Mouse (Mus musculus) liver, embryonic 15.5 days (tissue): ENCODE results near the gene Akap12. TPM values are rescaled to one million over a fixed set of nuclear protein-coding genes. Genes with fewer than 3 reads are reported as not detected.

Experiments
- ATAC-seq: fragments of 200-750 bp; cut with Nextera tagmentation; 2 replicates; pipeline ENCODE4 v1.8.0; 2017; ENCODE audit warnings: moderate number of reproducible peaks, mild to moderate bottlenecking, moderate library complexity; ENCODE audit not compliant: insufficient read depth
- H3K27ac ChIP-seq: fragments of 300-500 bp; sonication (generic); replicated peaks from 2 replicates; pipeline ENCODE4 v1.5.1; 2015; ENCODE audit warnings: mild to moderate bottlenecking, inconsistent platforms
- H3K27me3 ChIP-seq: fragments of 300-500 bp; sonication (generic); 2 replicates; pipeline ENCODE4 v1.6.1; 2015; ENCODE audit warnings: mild to moderate bottlenecking, inconsistent platforms
- H3K36me3 ChIP-seq: fragments of 300-500 bp; sonication (generic); replicated peaks from 2 replicates; pipeline ENCODE4 v1.6.1; 2015; ENCODE audit warnings: moderate library complexity, mild to moderate bottlenecking, inconsistent platforms
- H3K4me1 ChIP-seq: fragments of 300-500 bp; sonication (generic); replicated peaks from 2 replicates; pipeline ENCODE4 v1.6.1; 2015; ENCODE audit warnings: inconsistent platforms
- H3K4me2 ChIP-seq: fragments of 300-500 bp; sonication (generic); 2 replicates; pipeline ENCODE4 v1.6.1; 2015; ENCODE audit warnings: moderate library complexity, mild to moderate bottlenecking, inconsistent platforms
- H3K4me3 ChIP-seq: fragments of 300-500 bp; sonication (generic); replicated peaks from 2 replicates; pipeline ENCODE4 v1.5.1; 2015; ENCODE audit warnings: mild to moderate bottlenecking, inconsistent platforms
- H3K9ac ChIP-seq: fragments of 300-500 bp; sonication (generic); 2 replicates; pipeline ENCODE4 v1.6.1; 2015; ENCODE audit warnings: moderate library complexity, mild to moderate bottlenecking, inconsistent platforms
- H3K9me3 ChIP-seq: fragments of 300-500 bp; sonication (generic); replicated peaks from 2 replicates; pipeline ENCODE4 v1.6.1; 2016; ENCODE audit warnings: inconsistent platforms
- WGBS: fragments of 180-500 bp; shearing (Covaris S2); methylation state at CpG from one replicate; pipeline ENCODE4 v1.1.7; 2015; ENCODE audit warnings: mixed read lengths; ENCODE audit not compliant: insufficient replicate concordance; 5-methylcytosine and 5-hydroxymethylcytosine counted together
- polyA plus RNA-seq: library from polyadenylated mRNA; unstranded; fragments of >200 nt; fragmentation: Nextera tagmentation; extraction: Ambion mirVana; gene quantifications from 2 replicates; pipeline ENCODE4 v1.2.1, GENCODE M21; 2015

Akap12 gene
- polyA plus RNA-seq, 1 experiment from 2014 or later = 3.9 TPM

GRCm38 (mm10) chr10:4254459-4254858 lies 11.7 kb upstream of the Akap12 start:
- Histone ChIP-seq H3K9ac (no peak overlapping the region), H3K9me3 (no peaks in the 10 kb centered on the region), H3K4me2 (no peak overlapping the region), H3K36me3 (no peaks in the 10 kb centered on the region), H3K4me1 (peaks cover 7% of the 10 kb centered on the region; the same call in 1 of the 2 replicates), H3K27ac (no peak overlapping the region), H3K4me3 (no peak overlapping the region), H3K27me3 (no peaks in the 10 kb centered on the region)
- no peak for ATAC-seq
- WGBS = 49% methylated on average over 5 of the region's 5 CpGs

DNA sequence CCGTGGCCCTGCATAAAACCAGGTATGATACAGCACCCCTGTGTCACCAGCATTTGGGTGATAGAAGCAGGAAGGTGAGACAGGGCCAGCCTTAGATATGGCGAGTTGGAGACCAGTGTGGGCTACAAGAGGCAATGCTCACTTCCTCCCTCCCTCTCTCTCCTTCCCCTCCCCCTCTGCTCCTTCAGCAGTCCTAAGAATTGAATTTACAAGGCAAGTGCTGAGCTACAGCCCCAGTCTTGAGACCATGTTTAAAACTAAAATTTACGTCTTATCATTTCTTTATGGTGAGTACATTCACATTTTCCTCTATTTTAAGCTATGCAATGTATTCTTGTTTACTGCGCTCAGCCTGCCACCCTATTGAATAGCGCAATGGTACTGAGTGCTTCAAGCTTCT lies 5.3 kb upstream of the Akap12 start:
- Histone ChIP-seq H3K4me1 (no peaks in the 10 kb centered on the region), H3K9me3 (no peaks in the 10 kb centered on the region), H3K9ac (no peak overlapping the region), H3K27ac (no peak overlapping the region), H3K27me3 (peaks cover 9% of the 10 kb centered on the region), H3K36me3 (no peaks in the 10 kb centered on the region), H3K4me3 (no peak overlapping the region), H3K4me2 (no peak overlapping the region)
- 52% methylated on average over 5 of the region's 5 CpGs for WGBS
- ATAC-seq = no peak

GRCm38 (mm10) chr10:4261359-4261952 lies 4.7 kb upstream of the Akap12 start:
- Histone ChIP-seq H3K27ac (no peak overlapping the region), H3K27me3 (peaks cover 14% of the 10 kb centered on the region), H3K9ac (no peak overlapping the region), H3K9me3 (no peaks in the 10 kb centered on the region), H3K4me3 (no peak overlapping the region), H3K36me3 (no peaks in the 10 kb centered on the region), H3K4me1 (0 out of 2 replicates have a peak, but pooled peaks cover under 1% of the 10 kb centered on the region), H3K4me2 (no peak overlapping the region)
- WGBS = 61% methylated on average over 9 of the region's 9 CpGs
- no peak for ATAC-seq

DNA sequence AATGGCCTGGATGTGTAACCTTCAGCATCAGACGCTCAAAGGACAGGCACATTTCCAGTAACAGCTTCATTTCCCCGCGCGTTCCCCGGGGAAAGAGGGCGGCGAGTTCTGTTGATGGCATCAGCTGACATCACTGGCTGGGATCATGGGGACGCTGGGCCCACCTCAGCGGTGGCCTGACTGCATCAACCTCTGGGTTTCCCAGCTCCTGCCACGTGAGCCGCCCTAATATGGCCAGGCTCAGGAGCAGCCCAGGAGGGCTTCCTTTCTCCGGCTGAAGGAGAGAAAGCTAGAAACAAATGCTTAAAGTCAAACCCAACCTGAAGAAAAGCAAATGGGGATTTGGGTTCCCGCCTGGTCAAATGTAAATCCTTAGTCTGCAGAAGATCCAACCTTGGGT lies 539 bp upstream of the Akap12 start:
- Histone ChIP-seq H3K4me3 (peak overlapping the region; percentile 48), H3K27ac (no peak overlapping the region), H3K9me3 (no peaks in the 10 kb centered on the region), H3K27me3 (peaks cover 34% of the 10 kb centered on the region), H3K9ac (no peak overlapping the region), H3K36me3 (no peaks in the 10 kb centered on the region), H3K4me1 (peaks cover 7% of the 10 kb centered on the region; the same call in 1 of the 2 replicates), H3K4me2 (peak overlapping the region; percentile 67; the same call in 1 of the 2 replicates)
- 26% methylated on average over 13 of the region's 13 CpGs for WGBS
- no peak for ATAC-seq

DNA sequence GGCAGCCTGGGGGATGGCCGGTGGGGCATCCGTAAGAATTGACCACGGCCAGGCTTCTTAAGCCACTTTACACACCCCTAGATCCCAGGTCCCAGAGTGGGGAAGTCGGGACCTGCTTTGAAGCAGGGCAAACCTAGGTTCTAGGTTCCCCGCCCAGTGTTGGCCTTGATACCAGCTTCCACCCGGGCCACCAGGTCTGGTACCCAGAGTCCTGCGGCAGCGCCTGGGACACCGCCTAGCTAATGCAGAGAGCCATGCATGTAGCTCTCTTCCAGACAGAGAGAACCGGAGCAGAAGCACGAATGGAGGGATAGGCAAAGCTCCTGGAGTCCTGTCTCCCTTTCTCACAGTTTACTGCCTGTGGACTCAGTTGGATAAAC lies 741 bp downstream of the Akap12 start:
- no peak for ATAC-seq
- peaks cover 7% of the 10 kb centered on the region; the same call in 1 of the 2 replicates for H3K4me1 ChIP-seq
- H3K4me2 ChIP-seq = peak overlapping the region; percentile 67
- H3K9ac ChIP-seq = no peak overlapping the region
- no peak overlapping the region for H3K27ac ChIP-seq
- H3K4me3 ChIP-seq = peak overlapping the region; percentile 48
- WGBS = 5% methylated on average over 11 of the region's 11 CpGs
- H3K27me3 ChIP-seq = peaks cover 34% of the 10 kb centered on the region
- H3K9me3 ChIP-seq = no peaks in the 10 kb centered on the region
- H3K36me3 ChIP-seq = no peaks in the 10 kb centered on the region

GRCm38 (mm10) chr10:4267481-4267880 lies 1.3 kb downstream of the Akap12 start:
- no peaks in the 10 kb centered on the region for H3K36me3 ChIP-seq
- no peak overlapping the region; the same call in 1 of the 2 replicates for H3K4me2 ChIP-seq
- peaks cover 7% of the 10 kb centered on the region; the same call in 1 of the 2 replicates for H3K4me1 ChIP-seq
- no peak overlapping the region for H3K9ac ChIP-seq
- no peaks in the 10 kb centered on the region for H3K9me3 ChIP-seq
- peaks cover 34% of the 10 kb centered on the region for H3K27me3 ChIP-seq
- no peak for ATAC-seq
- no peak overlapping the region for H3K4me3 ChIP-seq
- H3K27ac ChIP-seq = no peak overlapping the region
- WGBS = 56% methylated on average over 7 of the region's 7 CpGs

DNA sequence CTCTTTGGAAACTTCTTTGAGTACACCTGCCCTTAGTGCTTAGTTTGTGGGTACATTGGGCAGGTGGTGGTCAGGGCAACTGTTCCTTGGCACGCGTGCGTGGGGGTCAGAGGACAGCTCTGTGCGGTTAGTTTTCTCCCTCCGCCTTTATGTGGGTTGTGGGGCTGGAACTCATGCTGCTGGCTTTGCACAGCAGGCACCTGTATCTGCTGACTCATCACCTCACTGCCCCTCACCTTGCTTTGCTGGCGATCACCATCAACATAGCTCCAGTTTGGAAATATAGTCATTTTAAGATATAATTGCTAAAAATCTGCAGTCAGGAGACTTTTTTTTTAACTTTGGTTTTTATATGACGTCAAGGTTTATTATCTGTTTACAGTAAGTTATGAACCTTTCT lies 2.0 kb downstream of the Akap12 start:
- H3K36me3 ChIP-seq = no peaks in the 10 kb centered on the region
- H3K27ac ChIP-seq = no peak overlapping the region
- ATAC-seq = no peak
- no peak overlapping the region for H3K4me3 ChIP-seq
- H3K4me1 ChIP-seq = peaks cover 7% of the 10 kb centered on the region; the same call in 1 of the 2 replicates
- H3K9ac ChIP-seq = no peak overlapping the region
- H3K4me2 ChIP-seq = no peak overlapping the region
- peaks cover 34% of the 10 kb centered on the region for H3K27me3 ChIP-seq
- H3K9me3 ChIP-seq = no peaks in the 10 kb centered on the region
- WGBS = 79% methylated on average over 7 of the region's 7 CpGs

GRCm38 (mm10) chr10:4275572-4275971 lies 9.4 kb downstream of the Akap12 start:
- no peaks in the 10 kb centered on the region for H3K9me3 ChIP-seq
- no peaks in the 10 kb centered on the region for H3K36me3 ChIP-seq
- ATAC-seq = no peak
- no peak overlapping the region for H3K27ac ChIP-seq
- no peak overlapping the region for H3K4me3 ChIP-seq
- H3K27me3 ChIP-seq = no peaks in the 10 kb centered on the region
- no peak overlapping the region for H3K9ac ChIP-seq
- WGBS = 75% methylated on average over 10 of the region's 10 CpGs
- H3K4me1 ChIP-seq = no peaks in the 10 kb centered on the region
- H3K4me2 ChIP-seq = no peak overlapping the region

GRCm38 (mm10) chr10:4276081-4276480 lies 9.9 kb downstream of the Akap12 start:
- Histone ChIP-seq H3K4me1 (no peaks in the 10 kb centered on the region), H3K27ac (no peak overlapping the region), H3K4me3 (no peak overlapping the region), H3K27me3 (no peaks in the 10 kb centered on the region), H3K9ac (no peak overlapping the region), H3K36me3 (no peaks in the 10 kb centered on the region), H3K9me3 (no peaks in the 10 kb centered on the region), H3K4me2 (no peak overlapping the region)
- WGBS = 78% methylated on average over 13 of the region's 13 CpGs
- no peak for ATAC-seq

GRCm38 (mm10) chr10:4278041-4278440 lies 11.9 kb downstream of the Akap12 start:
- no peaks in the 10 kb centered on the region for H3K9me3 ChIP-seq

GRCm38 (mm10) chr10:4282395-4282794 lies 16.2 kb downstream of the Akap12 start:
- no peak overlapping the region for H3K4me2 ChIP-seq
- no peak overlapping the region for H3K4me3 ChIP-seq
- H3K4me1 ChIP-seq = no peaks in the 10 kb centered on the region
- H3K9me3 ChIP-seq = no peaks in the 10 kb centered on the region
- H3K27me3 ChIP-seq = no peaks in the 10 kb centered on the region
- H3K27ac ChIP-seq = no peak overlapping the region
- H3K9ac ChIP-seq = no peak overlapping the region
- 39% methylated on average over 4 of the region's 4 CpGs for WGBS
- no peaks in the 10 kb centered on the region for H3K36me3 ChIP-seq
- no peak for ATAC-seq

More at GRCm38 (mm10) chr10:4278041-4278440, 11.9 kb downstream of the Akap12 start:
- H3K4me1 ChIP-seq = no peaks in the 10 kb centered on the region
- no peak for ATAC-seq
- H3K9ac ChIP-seq = no peak overlapping the region
- H3K36me3 ChIP-seq = no peaks in the 10 kb centered on the region
- H3K27ac ChIP-seq = no peak overlapping the region
- 43% methylated on average over 6 of the region's 6 CpGs for WGBS
- no peak overlapping the region for H3K4me3 ChIP-seq
- H3K27me3 ChIP-seq = no peaks in the 10 kb centered on the region
- no peak overlapping the region for H3K4me2 ChIP-seq

- Histone ChIP-seq H3K4me2 (no peak overlapping the region), H3K27me3 (no peaks in the 10 kb centered on the region), H3K27ac (no peak overlapping the region), H3K9me3 (no peaks in the 10 kb centered on the region), H3K9ac (no peak overlapping the region), H3K4me3 (no peak overlapping the region), H3K36me3 (no peaks in the 10 kb centered on the region), H3K4me1 (no peaks in the 10 kb centered on the region)
- no peak for ATAC-seq
- 39% methylated on average over 1 of the region's 1 CpGs for WGBS
These were observed 18.6 kb downstream of the Akap12 start for GRCm38 (mm10) chr10:4284781-4285180.
